Mouse (Mus musculus) gastrocnemius, postnatal 10 days (tissue): ENCODE data around the gene Htr7. TPM values are rescaled to one million over a fixed set of nuclear protein-coding genes. Genes with fewer than 3 reads are reported as not detected.

ENCODE experiments used
- DNase-seq: peaks from one replicate; pipeline ENCODE4 v3.0.0; 2021; ENCODE audit warnings: mixed read lengths
- long read RNA-seq, 2 experiments: library from polyadenylated mRNA; stranded (forward); transcript quantifications; one replicate each; pipeline ENCODE4 v2.0.0; 2021
- total RNA-seq, 2 experiments: library from RNA; stranded (reverse); gene quantifications; 2 replicates each; pipeline ENCODE4 v1.2.3; 2021

Gene Htr7
- total RNA-seq = 1 to 10 TPM; 1.5 to 1.9 TPM
- long read RNA-seq, experiment 1 = 0 reads
- long read RNA-seq, experiment 2, partial matches to known transcripts = 0 of 2 reads
- long read RNA-seq, experiment 2, other reads (novel, unspliced or antisense) = 2 of 2 reads

- DNase-seq = peak; percentile 40
These were observed at the start of gene Htr7 for GRCm38 (mm10) chr19:36057231-36057811. Gene Htr7 (minus strand): TSS chr19:36057507.

GRCm38 (mm10) chr19:36103909-36104308 lies 46.6 kb upstream of the Htr7 start:
- DNase-seq = no peak

- DNase-seq = no peak
These were observed 41.6 kb upstream of the Htr7 start for GRCm38 (mm10) chr19:36098916-36099315.

- DNase-seq = no peak
These were observed 41.0 kb upstream of the Htr7 start for GRCm38 (mm10) chr19:36098265-36098664.

GRCm38 (mm10) chr19:36097194-36097593 lies 39.9 kb upstream of the Htr7 start:
- no peak for DNase-seq

- no peak for DNase-seq
These were observed 33.5 kb upstream of the Htr7 start for GRCm38 (mm10) chr19:36090781-36091180.

- DNase-seq = peak; percentile 81
These were observed 26.2 kb upstream of the Htr7 start, which contains the start of gene Rpp30 for GRCm38 (mm10) chr19:36083262-36084225. Gene Rpp30 (plus strand): TSS chr19:36083716.

GRCm38 (mm10) chr19:36082606-36083261 lies 25.4 kb upstream of the Htr7 start:
- no peak for DNase-seq

GRCm38 (mm10) chr19:36062801-36063529 lies 5.7 kb upstream of the Htr7 start:
- DNase-seq = no peak

- no peak for DNase-seq
These were observed 645 bp downstream of the Htr7 start for GRCm38 (mm10) chr19:36056502-36057221.

GRCm38 (mm10) chr19:36046046-36046445 lies 11.3 kb downstream of the Htr7 start:
- no peak for DNase-seq

- no peak for DNase-seq
These were observed 42.5 kb downstream of the Htr7 start for GRCm38 (mm10) chr19:36014836-36015235.

GRCm38 (mm10) chr19:36006277-36006676 lies 51.0 kb downstream of the Htr7 start:
- no peak for DNase-seq

GRCm38 (mm10) chr19:36004961-36005360 lies 52.3 kb downstream of the Htr7 start:
- no peak for DNase-seq

- no peak for DNase-seq
These were observed 54.5 kb downstream of the Htr7 start for GRCm38 (mm10) chr19:36002476-36003445.

- DNase-seq = no peak
These were observed 55.8 kb downstream of the Htr7 start for GRCm38 (mm10) chr19:36001512-36001911.

- no peak for DNase-seq
These were observed 56.4 kb downstream of the Htr7 start for GRCm38 (mm10) chr19:36000955-36001354.

GRCm38 (mm10) chr19:35997384-35997783 lies 59.9 kb downstream of the Htr7 start:
- no peak for DNase-seq

GRCm38 (mm10) chr19:35987461-35987860 lies 69.8 kb downstream of the Htr7 start:
- DNase-seq = no peak

- no peak for DNase-seq
These were observed 82.6 kb downstream of the Htr7 start for GRCm38 (mm10) chr19:35974681-35975080.
